38 mouse cellular contexts compared by ENCODE assay signal in the genomic region with DNA sequence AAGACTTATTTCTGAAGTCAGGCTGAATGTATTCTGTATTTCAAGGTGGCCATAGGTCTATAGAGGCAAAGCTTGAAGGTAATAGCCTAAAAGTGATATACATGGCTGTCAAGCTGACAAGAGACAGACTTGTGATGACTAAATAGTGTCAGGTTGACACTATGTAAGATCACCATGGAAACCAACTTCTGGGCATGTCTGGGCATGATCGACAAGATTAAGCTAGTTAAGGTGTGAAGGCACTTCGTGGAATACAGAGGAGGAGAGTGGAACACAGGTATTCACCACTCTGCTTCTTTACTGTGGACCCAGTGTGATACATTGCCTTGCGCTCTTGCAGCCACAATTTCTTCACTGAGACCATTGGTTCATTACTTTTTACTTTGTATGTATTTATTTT. TPM values are rescaled to one million over a fixed set of nuclear protein-coding genes. Genes with fewer than 3 reads are reported as not detected.
"Had no signal": no experiment of that assay in that cellular context is flagged by ENCODE, and none has a peak within 500 bp of the region (broad histone marks: within the 10 kb centered on the region; RNA-seq: fewer than 3 reads in every experiment).

No protein-coding gene starts in this region.

- H3K36me3 ChIP-seq: heart, embryonic 10.5 days; heart, embryonic 12.5 days; hindbrain, embryonic 10.5 days; hindbrain, embryonic 12.5 days; intestine, embryonic 15.5 days; limb, embryonic 10.5 days; limb, embryonic 12.5 days; liver, embryonic 13.5 days; liver, embryonic 15.5 days had no signal

- H3K27me3 ChIP-seq: heart, embryonic 12.5 days; hindbrain, embryonic 12.5 days; intestine, embryonic 15.5 days; limb, embryonic 12.5 days; liver, embryonic 13.5 days; liver, embryonic 15.5 days had no signal

- H3K4me3 ChIP-seq: heart, embryonic 10.5 days; heart, embryonic 12.5 days; hindbrain, embryonic 10.5 days; hindbrain, embryonic 12.5 days; intestine, embryonic 15.5 days; layer of hippocampus, adult 2 months; left cerebral cortex, adult 2 months; limb, embryonic 10.5 days; limb, embryonic 12.5 days; liver, embryonic 13.5 days; liver, embryonic 15.5 days had no signal

- DNase-seq: gastrocnemius, postnatal 14 days; heart, postnatal 10 days; heart, postnatal 4 days; kidney, adult 8-10 months; kidney, postnatal 10 days; kidney, postnatal 25 days; kidney, postnatal 4 days; liver; liver, embryonic 13.5 days; liver, postnatal 0 days had no signal

- H3K9me3 ChIP-seq: heart, embryonic 10.5 days; heart, embryonic 12.5 days; hindbrain, embryonic 10.5 days; hindbrain, embryonic 12.5 days; intestine, embryonic 15.5 days; limb, embryonic 10.5 days; limb, embryonic 12.5 days; liver, embryonic 13.5 days; liver, embryonic 15.5 days had no signal

- H3K27ac ChIP-seq: heart, embryonic 10.5 days; hindbrain, embryonic 10.5 days; hindbrain, embryonic 12.5 days; hindbrain, embryonic 14.5 days; intestine, embryonic 15.5 days; layer of hippocampus, adult 2 months; left cerebral cortex, adult 2 months; limb, embryonic 10.5 days; limb, embryonic 12.5 days; liver, embryonic 13.5 days; liver, embryonic 15.5 days had no signal

- H3K4me1 ChIP-seq: heart, embryonic 10.5 days; heart, embryonic 12.5 days; hindbrain, embryonic 10.5 days; hindbrain, embryonic 12.5 days; intestine, embryonic 15.5 days; limb, embryonic 10.5 days; limb, embryonic 12.5 days; liver, embryonic 13.5 days; liver, embryonic 15.5 days had no signal

- H3K9ac ChIP-seq: heart, embryonic 12.5 days; hindbrain, embryonic 12.5 days; hindbrain, embryonic 14.5 days; intestine, embryonic 15.5 days; limb, embryonic 12.5 days; liver, embryonic 13.5 days; liver, embryonic 15.5 days; liver, postnatal 0 days had no signal

RNA-seq across cellular contexts. Expression of a gene that starts 46.9 kb away (rescaled TPM):
- total RNA-seq: gastrocnemius, adult 18-20 months; gastrocnemius, adult 8-10 months; gastrocnemius, postnatal 14 days; gastrocnemius, postnatal 4 days; granulocyte monocyte progenitor cell, adult 5-6 weeks; heart, adult 8-10 months; heart, postnatal 10 days; heart, postnatal 25 days; heart, postnatal 4 days; layer of hippocampus, adult 2 months; layer of hippocampus, postnatal 10 days; layer of hippocampus, postnatal 25 days; left cerebral cortex, adult 2 months; left cerebral cortex, postnatal 14 days; left cerebral cortex, postnatal 36 days had no signal
- polyA plus RNA-seq: heart, embryonic 10.5 days; heart, embryonic 12.5 days; heart, embryonic 14.5 days; heart, embryonic 16.5 days; inflammation-experienced regulatory T-cells, adult 6 months; intestine, embryonic 15.5 days; intestine, postnatal 0 days; kidney, embryonic 16.5 days; limb, embryonic 10.5 days; limb, embryonic 12.5 days; limb, embryonic 14.5 days; liver, embryonic 11.5 days; liver, embryonic 13.5 days; liver, embryonic 15.5 days; liver, postnatal 0 days had no signal
